Mouse (Mus musculus) intestine, postnatal 0 days (tissue): ENCODE results near the gene Clic6. TPM values are rescaled to one million over a fixed set of nuclear protein-coding genes. Genes with fewer than 3 reads are reported as not detected.

Experiments
- ATAC-seq: fragments of 200-750 bp; cut with Nextera tagmentation; 2 replicates; pipeline ENCODE4 v1.8.0; 2017; ENCODE audit warnings: mild to moderate bottlenecking, moderate TSS enrichment, moderate library complexity
- H3K27ac ChIP-seq: fragments of 300-500 bp; sonication (generic); 2 replicates; pipeline ENCODE4 v1.5.1; 2014; ENCODE audit warnings: mild to moderate bottlenecking, low read depth, low read length, moderate library complexity
- H3K27me3 ChIP-seq: fragments of 300-500 bp; sonication (generic); replicated peaks from 2 replicates; pipeline ENCODE4 v1.6.1; 2014; ENCODE audit warnings: low read length, mixed read lengths; ENCODE audit not compliant: control insufficient read depth, insufficient read depth
- H3K36me3 ChIP-seq: fragments of 300-500 bp; sonication (generic); 2 replicates; pipeline ENCODE4 v1.6.1; 2014; ENCODE audit warnings: mild to moderate bottlenecking, moderate library complexity; ENCODE audit not compliant: control insufficient read depth, insufficient read depth
- H3K4me1 ChIP-seq: fragments of 300-500 bp; sonication (generic); replicated peaks from 2 replicates; pipeline ENCODE4 v1.6.1; 2014; ENCODE audit warnings: antibody characterized with exemption, low read length, mixed read lengths; ENCODE audit not compliant: control insufficient read depth, insufficient read depth
- H3K4me2 ChIP-seq: fragments of 300-500 bp; sonication (generic); replicated peaks from 2 replicates; pipeline ENCODE4 v1.6.1; 2014; ENCODE audit warnings: low read depth, mild to moderate bottlenecking, moderate library complexity
- H3K4me3 ChIP-seq: fragments of 300-500 bp; sonication (generic); 2 replicates; pipeline ENCODE4 v1.5.1; 2014; ENCODE audit warnings: low read depth, low read length
- H3K9ac ChIP-seq: fragments of 300-500 bp; sonication (generic); 2 replicates; pipeline ENCODE4 v1.6.1; 2014; ENCODE audit warnings: mild to moderate bottlenecking, low read depth, low read length
- H3K9me3 ChIP-seq: fragments of 300-500 bp; sonication (generic); 2 replicates; pipeline ENCODE4 v1.6.1; 2016; ENCODE audit warnings: mixed run types; ENCODE audit not compliant: control insufficient read depth
- CTCF ChIP-seq: sonication (generic); IDR thresholded peaks from 2 replicates; pipeline ENCODE4 v1.5.1; 2016; ENCODE audit warnings: low read depth, mild to moderate bottlenecking, control low read depth, antibody characterized with exemption, moderate library complexity
- WGBS: fragments of 180-500 bp; shearing (Covaris S2); extraction: QIAGEN DNeasy Blood & Tissue Kit; methylation state at CpG from one replicate; pipeline ENCODE4 v1.1.7; 2014; 5-methylcytosine and 5-hydroxymethylcytosine counted together
- polyA plus RNA-seq: library from polyadenylated mRNA; unstranded; fragments of >200 nt; fragmentation: Nextera tagmentation; extraction: Ambion mirVana; gene quantifications from 2 replicates; pipeline ENCODE4 v1.2.1, GENCODE M21; 2015

Gene Clic6
- polyA plus RNA-seq, 1 experiment from 2014 or later: 70.7 TPM

DNA sequence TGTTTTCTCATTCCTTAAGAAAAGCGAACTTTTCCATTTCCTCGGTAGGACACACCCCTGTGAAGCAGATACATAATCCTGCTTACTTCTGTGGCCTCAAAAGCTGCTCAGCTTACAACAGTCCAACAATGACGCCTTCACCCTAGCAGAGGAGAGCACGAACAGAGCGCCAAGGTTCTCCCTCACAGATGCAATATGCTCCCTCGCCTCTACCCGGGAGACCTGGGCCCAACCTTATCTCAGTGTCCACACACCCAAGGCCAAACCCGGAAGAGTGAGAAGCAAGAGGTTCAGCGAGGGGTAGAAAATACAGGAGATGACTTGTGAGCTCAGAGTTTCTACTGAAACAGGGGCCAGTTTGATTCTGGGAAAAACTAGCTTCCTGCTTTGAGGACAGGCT is 3.8 kb downstream of the Clic6 start:
- H3K9me3 ChIP-seq: no peaks in the 10 kb centered on the region
- no peaks in the 10 kb centered on the region for H3K27me3 ChIP-seq
- peak overlapping the region; percentile 28; the same call in 1 of the 2 replicates for H3K4me2 ChIP-seq
- WGBS: 30% methylated on average over 9 of the region's 9 CpGs
- no peak for TF ChIP-seq CTCF
- H3K9ac ChIP-seq: no peak overlapping the region
- ATAC-seq: 0 out of 2 replicates have a peak, but pooled peaks have one; percentile 6
- no peaks in the 10 kb centered on the region for H3K4me1 ChIP-seq
- no peak overlapping the region for H3K4me3 ChIP-seq
- H3K27ac ChIP-seq: peak overlapping the region; percentile 50; the same call in 1 of the 2 replicates
- H3K36me3 ChIP-seq: no peaks in the 10 kb centered on the region

DNA sequence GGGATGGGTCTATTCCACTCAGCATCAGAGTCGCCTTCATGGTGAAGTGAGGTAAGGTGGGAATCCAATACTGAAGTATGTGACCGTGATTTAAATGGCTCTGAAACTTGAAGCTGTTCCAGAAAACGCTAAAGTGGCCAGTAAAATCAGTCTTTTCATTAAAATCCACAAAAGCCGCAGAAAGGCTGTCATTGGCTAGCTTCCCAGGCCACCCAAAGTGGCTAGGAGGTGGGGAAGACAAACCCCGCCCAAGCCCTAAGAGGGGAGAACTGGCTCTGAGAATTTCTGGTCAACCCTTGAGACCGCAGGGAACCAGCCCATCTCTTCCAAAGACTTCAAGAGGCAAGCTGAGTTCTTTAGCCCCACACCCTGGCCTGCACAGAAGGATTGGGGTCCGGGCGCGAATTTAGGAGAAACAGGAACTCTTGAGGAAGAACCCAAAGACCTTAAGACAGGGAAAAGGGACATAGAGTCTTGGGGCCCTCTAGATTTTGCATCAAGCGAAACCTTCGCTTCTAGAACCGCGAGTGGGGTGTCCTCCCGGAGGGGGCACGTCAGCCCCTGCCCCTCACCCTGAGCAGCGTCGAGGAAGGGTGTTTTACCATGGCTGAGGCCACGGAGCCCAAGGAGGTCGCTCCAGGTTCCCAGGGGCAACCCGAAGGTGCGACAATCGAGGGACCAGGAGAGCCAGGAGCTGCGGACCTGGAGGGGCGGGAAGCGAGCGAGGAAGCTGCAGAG is 12.5 kb downstream of the Clic6 start:
- TF ChIP-seq CTCF: no peak
- H3K9ac ChIP-seq: peak overlapping the region; percentile 74
- peak overlapping the region; percentile 74 for H3K4me2 ChIP-seq
- peak overlapping the region; percentile 73 for H3K27ac ChIP-seq
- peak overlapping the region; percentile 58 for H3K4me3 ChIP-seq
- H3K4me1 ChIP-seq: no peaks in the 10 kb centered on the region
- H3K9me3 ChIP-seq: no peaks in the 10 kb centered on the region
- no peaks in the 10 kb centered on the region for H3K27me3 ChIP-seq
- ATAC-seq: no peak
- WGBS: 8% methylated on average over 26 of the region's 26 CpGs
- H3K36me3 ChIP-seq: no peaks in the 10 kb centered on the region

DNA sequence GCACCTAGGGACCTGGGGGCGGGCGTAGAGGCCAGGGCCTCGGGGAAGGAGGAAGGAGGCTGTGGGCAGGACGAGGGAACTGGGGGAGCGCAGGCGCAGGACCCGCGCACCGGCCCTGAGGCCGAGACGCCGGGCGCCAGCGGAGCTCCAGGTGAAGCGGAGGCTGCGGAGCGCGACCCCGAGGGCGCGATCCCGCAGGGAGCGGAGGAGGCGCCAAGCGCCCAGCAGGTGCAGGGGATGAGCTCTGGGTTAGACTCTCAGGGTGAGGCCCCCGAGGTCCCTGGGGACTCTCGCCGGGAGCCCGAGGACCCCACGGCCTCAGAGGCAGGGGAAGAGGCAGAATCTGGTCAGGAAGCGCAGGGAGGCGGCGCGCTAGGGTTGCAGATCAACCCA is 13.0 kb downstream of the Clic6 start:
- TF ChIP-seq CTCF: 0 out of 2 replicates have a peak, but pooled peaks have one; percentile 6
- Histone ChIP-seq H3K4me1 (no peaks in the 10 kb centered on the region), H3K9me3 (no peaks in the 10 kb centered on the region), H3K9ac (peak overlapping the region; percentile 74), H3K27ac (peak overlapping the region; percentile 73), H3K27me3 (no peaks in the 10 kb centered on the region), H3K4me3 (peak overlapping the region; percentile 58), H3K36me3 (no peaks in the 10 kb centered on the region), H3K4me2 (peak overlapping the region; percentile 74)
- ATAC-seq: peak; percentile 56
- under 1% methylated on average over 33 of the region's 34 CpGs for WGBS

DNA sequence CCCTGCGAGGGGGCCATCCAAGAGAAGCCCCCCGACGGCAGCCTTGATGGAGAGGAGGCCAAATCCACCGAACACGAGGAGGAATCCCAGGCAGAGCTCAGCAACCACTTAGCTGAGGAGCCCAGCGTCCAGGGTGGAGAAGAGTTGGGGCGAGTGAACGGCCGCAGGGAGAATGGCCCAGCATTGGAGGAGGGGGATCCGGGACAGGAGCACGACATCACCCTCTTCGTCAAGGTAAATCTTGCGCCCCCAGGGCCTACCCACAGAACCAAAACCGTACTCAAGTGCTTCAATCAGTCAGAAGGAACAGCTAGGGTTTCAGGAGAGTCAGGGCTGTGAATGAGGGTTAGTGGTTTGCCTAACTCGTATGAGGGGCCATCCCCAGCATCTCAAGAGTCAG is 13.8 kb downstream of the Clic6 start:
- H3K4me1 ChIP-seq: no peaks in the 10 kb centered on the region
- no peaks in the 10 kb centered on the region for H3K36me3 ChIP-seq
- peak overlapping the region; percentile 73 for H3K27ac ChIP-seq
- no peak for TF ChIP-seq CTCF
- H3K27me3 ChIP-seq: no peaks in the 10 kb centered on the region
- ATAC-seq: no peak
- H3K9ac ChIP-seq: peak overlapping the region; percentile 74
- 11% methylated on average over 15 of the region's 15 CpGs for WGBS
- H3K4me3 ChIP-seq: peak overlapping the region; percentile 58
- H3K4me2 ChIP-seq: peak overlapping the region; percentile 74
- no peaks in the 10 kb centered on the region for H3K9me3 ChIP-seq

DNA sequence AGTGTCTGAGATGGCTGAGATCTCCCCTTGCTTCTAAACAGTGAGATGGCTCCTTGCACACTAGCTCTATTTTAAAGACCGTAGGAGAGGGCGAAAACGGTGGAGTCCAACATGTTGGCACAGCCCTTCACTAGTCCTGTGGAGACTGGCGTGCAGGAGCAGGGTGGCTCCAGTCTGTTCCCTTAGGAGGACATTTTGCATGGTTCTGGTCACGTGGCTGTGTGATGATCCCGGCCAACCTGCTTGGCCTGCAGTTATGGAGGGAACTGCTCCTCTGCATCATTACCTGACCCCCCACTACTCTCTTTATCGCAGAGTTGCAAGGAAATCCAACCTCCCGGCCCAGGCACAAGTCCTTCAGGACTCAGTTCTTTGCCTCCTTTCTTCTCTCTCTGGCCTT is 15.0 kb downstream of the Clic6 start:
- 44% methylated on average over 8 of the region's 8 CpGs for WGBS
- Histone ChIP-seq H3K36me3 (peaks cover 4% of the 10 kb centered on the region; the same call in 1 of the 2 replicates), H3K27me3 (no peaks in the 10 kb centered on the region), H3K4me2 (peak overlapping the region; percentile 74), H3K4me1 (no peaks in the 10 kb centered on the region), H3K27ac (peak overlapping the region; percentile 63; the same call in 1 of the 2 replicates), H3K9ac (no peak overlapping the region), H3K4me3 (peak overlapping the region; percentile 11; the same call in 1 of the 2 replicates), H3K9me3 (no peaks in the 10 kb centered on the region)
- TF ChIP-seq CTCF: no peak
- ATAC-seq: peak; percentile 29; the same call in 1 of the 2 replicates

DNA sequence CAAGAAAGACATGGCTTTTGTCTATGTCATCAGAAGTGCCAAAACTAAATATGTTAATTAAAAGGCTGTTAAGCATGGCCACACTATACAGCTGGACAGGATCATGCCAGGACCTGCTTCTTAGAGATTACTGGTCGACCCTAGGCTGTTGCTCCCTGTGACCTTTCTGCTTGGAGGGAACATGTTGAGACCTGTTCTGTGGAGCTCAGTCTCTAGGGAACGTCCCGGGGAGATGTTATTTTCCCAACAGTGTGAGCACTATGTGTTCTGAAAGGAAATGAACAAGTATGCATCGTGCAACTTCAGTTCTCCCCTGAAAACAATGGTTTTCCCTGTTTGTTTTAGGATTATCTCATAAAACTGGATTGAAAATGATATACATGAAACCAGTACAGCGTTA is 17.6 kb downstream of the Clic6 start:
- Histone ChIP-seq H3K27ac (no peak overlapping the region), H3K27me3 (no peaks in the 10 kb centered on the region), H3K36me3 (peaks cover 4% of the 10 kb centered on the region; the same call in 1 of the 2 replicates), H3K9ac (no peak overlapping the region), H3K4me2 (no peak overlapping the region), H3K4me1 (no peaks in the 10 kb centered on the region), H3K4me3 (no peak overlapping the region), H3K9me3 (no peaks in the 10 kb centered on the region)
- ATAC-seq: no peak
- TF ChIP-seq CTCF: no peak
- 59% methylated on average over 5 of the region's 5 CpGs for WGBS
